Mouse (Mus musculus): ENCODE measurements around the gene Slc16a14.

Gene Slc16a14

DNA sequence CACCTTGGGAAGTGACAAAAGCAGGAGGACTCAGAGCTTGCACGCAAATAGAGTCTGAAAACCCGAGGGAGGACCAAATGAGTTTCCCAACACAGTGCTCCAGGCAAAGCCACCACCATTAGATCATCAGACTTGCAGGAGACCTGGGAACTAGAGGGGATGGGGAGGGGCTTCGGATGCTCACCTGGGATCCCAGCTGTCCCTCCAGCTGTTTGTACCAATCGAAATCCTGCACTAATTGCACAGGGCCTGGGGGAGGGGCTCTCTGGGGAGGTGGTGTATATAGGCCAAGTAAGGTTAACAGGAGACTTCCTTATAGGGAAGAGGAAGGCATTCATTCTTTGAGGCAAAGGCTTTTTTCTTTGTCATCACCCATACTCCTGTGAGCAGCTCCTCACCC is 66.1 kb downstream of the Slc16a14 start:
- TF ChIP-seq CTCF (conservative IDR thresholded peaks at IDR 0.05; ENCODE audit: low read length) (no peak), NANOG (IDR thresholded peaks at IDR 0.05; ENCODE audit: borderline replicate concordance, low read length) (no peak), POU5F1 (IDR thresholded peaks at IDR 0.05; ENCODE audit: borderline replicate concordance, low read length) (no peak)
- H3K36me3 ChIP-seq (ENCODE audit: insufficient read depth, low read length) = no peaks in the 10 kb centered on the region
- H3K9me3 ChIP-seq (ENCODE audit: low read length) = no peaks in the 10 kb centered on the region
- no peaks in the 10 kb centered on the region for H3K27me3 ChIP-seq (ENCODE audit: insufficient read depth, low read length)
- peaks cover 95% of the 10 kb centered on the region for H3K4me1 ChIP-seq (replicated peaks; ENCODE audit: low read depth, low read length)
- H3K4me3 ChIP-seq (replicated peaks; ENCODE audit: low read length) = peak overlapping the region; percentile 72

DNA sequence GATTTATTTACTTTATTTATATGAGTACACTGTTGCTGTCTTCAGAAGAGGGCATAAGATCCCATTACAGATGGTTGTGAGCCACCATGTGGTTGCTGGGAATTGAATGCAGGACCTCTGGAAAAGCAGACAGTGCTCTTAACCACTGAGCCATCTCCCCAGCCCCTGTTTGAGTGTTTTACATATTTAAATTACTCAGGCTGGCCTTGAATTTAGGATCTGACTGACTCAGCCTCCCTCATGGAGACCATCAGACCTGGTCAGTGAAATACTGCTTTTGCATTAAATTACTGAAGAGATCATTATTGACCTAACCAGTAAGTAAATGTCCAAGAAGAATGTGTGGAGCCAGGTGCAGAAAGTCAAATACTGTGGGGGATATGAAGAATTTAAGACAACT is 66.6 kb downstream of the Slc16a14 start:
- H3K9me3 ChIP-seq (ENCODE audit: low read length) = no peaks in the 10 kb centered on the region
- peaks cover 95% of the 10 kb centered on the region for H3K4me1 ChIP-seq (replicated peaks; ENCODE audit: low read depth, low read length)
- H3K36me3 ChIP-seq (ENCODE audit: insufficient read depth, low read length) = no peaks in the 10 kb centered on the region
- peak overlapping the region; percentile 72; the same call in 1 of the 2 replicates for H3K4me3 ChIP-seq (replicated peaks; ENCODE audit: low read length)
- no peak for TF ChIP-seq CTCF (conservative IDR thresholded peaks at IDR 0.05; ENCODE audit: low read length)
- TF ChIP-seq NANOG (IDR thresholded peaks at IDR 0.05; ENCODE audit: borderline replicate concordance, low read length) = no peak
- no peak for TF ChIP-seq POU5F1 (IDR thresholded peaks at IDR 0.05; ENCODE audit: borderline replicate concordance, low read length)
- no peaks in the 10 kb centered on the region for H3K27me3 ChIP-seq (ENCODE audit: insufficient read depth, low read length)

DNA sequence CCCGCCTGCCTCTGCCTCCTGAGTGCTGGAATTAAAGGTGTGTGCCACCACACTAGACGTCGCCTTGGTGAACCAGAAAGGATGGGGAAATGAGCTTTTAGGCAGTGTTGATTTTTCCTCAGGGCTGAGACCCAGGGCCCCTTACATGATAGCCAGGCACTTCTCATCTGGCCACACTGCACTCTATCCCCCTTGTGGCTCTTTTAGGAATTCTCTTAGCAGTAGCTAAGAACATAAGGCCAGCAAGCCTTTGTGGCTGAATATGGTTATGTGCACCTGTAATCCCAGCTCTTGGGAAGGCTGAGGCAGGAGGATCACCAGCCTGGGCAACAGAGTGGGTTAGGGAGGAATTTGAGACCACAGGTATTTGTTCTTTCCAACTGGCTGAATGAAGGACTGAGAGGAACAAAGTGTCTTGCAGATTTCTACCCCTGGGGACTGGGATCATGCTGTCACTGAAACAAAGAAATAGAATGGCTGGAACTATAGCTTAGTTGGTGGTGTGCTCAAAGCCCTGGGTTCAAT is 68.2 kb downstream of the Slc16a14 start:
- peaks cover 95% of the 10 kb centered on the region for H3K4me1 ChIP-seq (replicated peaks; ENCODE audit: low read depth, low read length)
- H3K4me3 ChIP-seq (replicated peaks; ENCODE audit: low read length) = peak overlapping the region; percentile 11; the same call in 1 of the 2 replicates
- no peaks in the 10 kb centered on the region for H3K36me3 ChIP-seq (ENCODE audit: insufficient read depth, low read length)
- no peaks in the 10 kb centered on the region for H3K9me3 ChIP-seq (ENCODE audit: low read length)
- H3K27me3 ChIP-seq (ENCODE audit: insufficient read depth, low read length) = no peaks in the 10 kb centered on the region
- TF ChIP-seq NANOG (IDR thresholded peaks at IDR 0.05; ENCODE audit: borderline replicate concordance, low read length) (peak; percentile 80; the same call in 1 of the 2 replicates), POU5F1 (IDR thresholded peaks at IDR 0.05; ENCODE audit: borderline replicate concordance, low read length) (no peak), CTCF (conservative IDR thresholded peaks at IDR 0.05; ENCODE audit: low read length) (peak; percentile 40)

DNA sequence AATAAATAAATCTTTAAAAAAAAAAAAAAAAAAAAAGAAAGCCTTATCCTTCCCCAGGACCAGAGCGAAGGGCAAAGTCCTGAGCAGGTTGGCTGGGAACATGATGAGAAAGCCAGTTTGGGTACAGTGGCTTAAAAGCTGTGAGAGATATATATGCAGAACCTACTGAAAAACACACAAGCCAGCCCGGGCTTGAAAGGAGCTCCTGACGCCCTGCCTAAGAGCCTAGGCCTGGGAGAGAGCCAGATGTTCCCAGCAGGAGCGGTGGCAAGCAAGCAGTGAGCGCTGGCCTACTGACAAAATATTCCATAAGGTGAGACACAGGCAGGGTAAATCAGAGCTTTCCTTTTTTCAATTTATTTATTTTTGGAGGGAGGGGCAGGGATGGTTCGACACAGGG is 68.7 kb downstream of the Slc16a14 start:
- no peaks in the 10 kb centered on the region for H3K27me3 ChIP-seq (ENCODE audit: insufficient read depth, low read length)
- no peak for TF ChIP-seq NANOG (IDR thresholded peaks at IDR 0.05; ENCODE audit: borderline replicate concordance, low read length)
- TF ChIP-seq POU5F1 (IDR thresholded peaks at IDR 0.05; ENCODE audit: borderline replicate concordance, low read length) = no peak
- TF ChIP-seq CTCF (conservative IDR thresholded peaks at IDR 0.05; ENCODE audit: low read length) = no peak
- no peaks in the 10 kb centered on the region for H3K9me3 ChIP-seq (ENCODE audit: low read length)
- peaks cover 95% of the 10 kb centered on the region for H3K4me1 ChIP-seq (replicated peaks; ENCODE audit: low read depth, low read length)
- H3K36me3 ChIP-seq (ENCODE audit: insufficient read depth, low read length) = no peaks in the 10 kb centered on the region
- 0 out of 2 replicates have a peak overlapping the region, but pooled peaks have one; percentile 11 for H3K4me3 ChIP-seq (replicated peaks; ENCODE audit: low read length)

DNA sequence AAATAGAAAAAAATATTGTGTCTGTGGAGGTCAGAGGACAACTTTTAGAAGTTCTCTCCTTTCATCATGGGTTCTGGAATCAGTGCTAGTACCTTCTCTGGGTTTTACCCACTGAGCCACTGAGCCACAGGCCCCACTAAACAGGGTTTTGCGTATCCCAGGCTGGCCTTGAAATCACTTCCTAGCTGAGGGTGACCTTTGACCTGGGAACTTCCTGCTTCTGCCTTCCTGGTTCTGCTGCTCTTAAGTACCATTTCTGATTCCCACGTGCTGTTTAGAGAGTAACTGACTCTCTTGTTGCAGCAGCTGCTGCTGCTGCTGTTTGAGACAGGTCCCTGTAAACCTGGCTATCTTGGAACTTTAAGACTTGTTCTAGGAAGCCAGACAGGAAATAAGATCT is 70.3 kb downstream of the Slc16a14 start:
- no peaks in the 10 kb centered on the region for H3K9me3 ChIP-seq (ENCODE audit: low read length)
- TF ChIP-seq NANOG (IDR thresholded peaks at IDR 0.05; ENCODE audit: borderline replicate concordance, low read length) = no peak
- TF ChIP-seq CTCF (conservative IDR thresholded peaks at IDR 0.05; ENCODE audit: low read length) = no peak
- no peak for TF ChIP-seq POU5F1 (IDR thresholded peaks at IDR 0.05; ENCODE audit: borderline replicate concordance, low read length)
- no peaks in the 10 kb centered on the region for H3K27me3 ChIP-seq (ENCODE audit: insufficient read depth, low read length)
- no peak overlapping the region for H3K4me3 ChIP-seq (replicated peaks; ENCODE audit: low read length)
- H3K4me1 ChIP-seq (replicated peaks; ENCODE audit: low read depth, low read length) = peaks cover 93% of the 10 kb centered on the region
- no peaks in the 10 kb centered on the region for H3K36me3 ChIP-seq (ENCODE audit: insufficient read depth, low read length)

DNA sequence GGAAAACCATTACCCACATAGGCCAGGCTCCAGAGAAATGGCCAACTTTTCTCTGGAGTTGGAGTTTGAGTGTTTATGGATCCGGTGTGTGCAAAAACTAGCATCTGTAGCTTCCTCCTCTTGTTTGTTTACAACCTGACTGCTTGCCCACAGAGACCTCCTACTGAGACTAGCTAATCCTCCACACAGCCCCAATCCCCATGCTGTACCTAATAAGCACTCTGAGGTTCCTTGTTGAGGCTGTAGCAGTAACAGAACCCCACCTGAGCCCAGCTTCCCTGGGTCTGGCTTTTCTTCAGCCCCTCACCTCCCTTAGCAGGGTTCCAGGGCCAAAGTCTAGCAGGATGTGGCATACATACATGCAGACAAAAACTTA is 73.7 kb downstream of the Slc16a14 start:
- TF ChIP-seq POU5F1 (IDR thresholded peaks at IDR 0.05; ENCODE audit: borderline replicate concordance, low read length) (no peak), CTCF (conservative IDR thresholded peaks at IDR 0.05; ENCODE audit: low read length) (no peak), NANOG (IDR thresholded peaks at IDR 0.05; ENCODE audit: borderline replicate concordance, low read length) (no peak)
- Histone ChIP-seq H3K4me3 (replicated peaks; ENCODE audit: low read length) (peak overlapping the region; percentile 55), H3K27me3 (ENCODE audit: insufficient read depth, low read length) (no peaks in the 10 kb centered on the region), H3K4me1 (replicated peaks; ENCODE audit: low read depth, low read length) (peaks cover 90% of the 10 kb centered on the region), H3K9me3 (ENCODE audit: low read length) (no peaks in the 10 kb centered on the region), H3K36me3 (ENCODE audit: insufficient read depth, low read length) (no peaks in the 10 kb centered on the region)

DNA sequence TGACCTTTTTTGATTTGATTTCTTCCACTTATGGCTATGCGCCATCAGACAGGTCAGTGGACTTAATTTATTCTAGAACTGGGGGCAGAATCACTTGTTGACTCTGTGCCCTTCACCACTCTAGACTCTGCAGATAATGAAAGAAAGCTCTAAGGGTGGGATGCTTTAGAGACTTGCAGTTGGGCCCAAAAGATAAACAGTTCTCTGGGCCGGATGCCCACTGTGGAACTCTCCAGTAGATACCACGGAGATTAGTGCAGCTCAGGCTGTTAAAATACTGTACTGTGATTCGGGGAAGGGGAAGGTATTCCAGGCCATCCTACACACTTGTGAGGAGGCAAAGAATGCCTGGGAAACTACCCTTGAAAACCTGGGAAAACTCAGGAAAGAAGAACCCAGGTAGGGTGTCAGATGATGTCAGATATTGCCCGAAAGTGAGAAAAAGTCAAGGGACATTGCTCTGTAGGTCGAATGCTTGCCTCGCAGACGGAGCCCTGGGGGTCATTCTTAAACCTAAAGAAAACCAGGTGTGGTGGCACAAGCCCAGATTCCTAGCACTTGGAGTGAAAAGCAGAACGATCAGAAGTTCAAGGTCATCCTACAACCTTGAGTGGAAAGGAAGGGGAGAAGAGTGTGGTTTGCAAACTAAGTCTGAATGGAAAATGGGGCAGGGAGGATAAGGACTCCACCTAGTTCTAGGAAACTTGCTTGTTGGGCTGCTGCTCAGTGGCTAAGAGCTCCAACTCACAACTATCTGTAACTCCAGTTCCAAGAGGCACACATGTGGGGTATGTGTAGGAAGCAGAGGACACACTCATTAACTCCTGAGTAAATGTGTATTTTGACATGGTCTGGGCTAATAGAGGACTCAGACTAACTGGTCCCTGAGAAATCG is 74.3 kb downstream of the Slc16a14 start:
- peak overlapping the region; percentile 55 for H3K4me3 ChIP-seq (replicated peaks; ENCODE audit: low read length)
- peak; percentile 92 for TF ChIP-seq NANOG (IDR thresholded peaks at IDR 0.05; ENCODE audit: borderline replicate concordance, low read length)
- no peak for TF ChIP-seq CTCF (conservative IDR thresholded peaks at IDR 0.05; ENCODE audit: low read length)

DNA sequence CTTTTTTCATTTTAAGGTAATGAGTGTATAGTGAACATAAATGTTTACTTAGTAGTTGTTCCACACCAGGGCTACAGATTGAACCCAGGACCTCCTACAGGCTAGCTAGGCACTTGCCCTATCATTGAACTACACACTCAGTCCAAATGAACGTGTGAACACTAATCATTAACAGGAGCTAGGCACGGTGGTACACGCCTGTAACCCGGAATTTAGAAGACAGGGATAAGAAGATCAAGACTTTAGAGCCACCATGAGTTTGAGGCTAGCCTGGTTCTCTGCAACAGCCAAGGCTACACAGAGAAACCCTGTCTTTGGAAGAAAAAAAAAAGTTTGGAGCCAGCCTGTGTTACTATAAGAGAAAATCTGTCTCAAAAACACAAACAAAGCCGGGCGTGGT is 75.3 kb downstream of the Slc16a14 start:
- Histone ChIP-seq H3K27me3 (ENCODE audit: insufficient read depth, low read length) (no peaks in the 10 kb centered on the region), H3K4me1 (replicated peaks; ENCODE audit: low read depth, low read length) (peaks cover 95% of the 10 kb centered on the region), H3K4me3 (replicated peaks; ENCODE audit: low read length) (no peak overlapping the region), H3K9me3 (ENCODE audit: low read length) (no peaks in the 10 kb centered on the region), H3K36me3 (ENCODE audit: insufficient read depth, low read length) (no peaks in the 10 kb centered on the region)
- no peak for TF ChIP-seq CTCF (conservative IDR thresholded peaks at IDR 0.05; ENCODE audit: low read length)
- TF ChIP-seq POU5F1 (IDR thresholded peaks at IDR 0.05; ENCODE audit: borderline replicate concordance, low read length) = no peak
- TF ChIP-seq NANOG (IDR thresholded peaks at IDR 0.05; ENCODE audit: borderline replicate concordance, low read length) = no peak

More for the DNA sequence above, 74.3 kb downstream of the Slc16a14 start:
- H3K27me3 ChIP-seq (ENCODE audit: insufficient read depth, low read length) = no peaks in the 10 kb centered on the region
- peaks cover 91% of the 10 kb centered on the region for H3K4me1 ChIP-seq (replicated peaks; ENCODE audit: low read depth, low read length)
- no peaks in the 10 kb centered on the region for H3K36me3 ChIP-seq (ENCODE audit: insufficient read depth, low read length)
- H3K9me3 ChIP-seq (ENCODE audit: low read length) = no peaks in the 10 kb centered on the region
